Mouse (Mus musculus) ovary, adult 2 months (tissue): ENCODE results near the gene Cops8. TPM values are rescaled to one million over a fixed set of nuclear protein-coding genes. Genes with fewer than 3 reads are reported as not detected.

Experiments
- polyA plus RNA-seq: library from polyadenylated mRNA; depleted of rRNA; stranded (reverse); fragments of >200 nt; gene quantifications from 2 replicates; pipeline ENCODE4 v1.2.3, GENCODE M21; 2012; rRNA removed

Cops8 gene
- polyA plus RNA-seq = 47.4 and 53.8 TPM in 2 replicates

GRCm38 (mm10) chr1:90602759-90603560, at the start of gene Cops8:
Gene Cops8, plus strand, starts transcription at chr1:90602981.

Other genes starting within 250 kb of the Cops8 start
- 104 and 147 TPM in 2 replicates for gene Col6a3, start 241.0 kb downstream of the Cops8 start, polyA plus RNA-seq